Comparison of ENCODE assay signal across 9 mouse cellular contexts in the genomic region with DNA sequence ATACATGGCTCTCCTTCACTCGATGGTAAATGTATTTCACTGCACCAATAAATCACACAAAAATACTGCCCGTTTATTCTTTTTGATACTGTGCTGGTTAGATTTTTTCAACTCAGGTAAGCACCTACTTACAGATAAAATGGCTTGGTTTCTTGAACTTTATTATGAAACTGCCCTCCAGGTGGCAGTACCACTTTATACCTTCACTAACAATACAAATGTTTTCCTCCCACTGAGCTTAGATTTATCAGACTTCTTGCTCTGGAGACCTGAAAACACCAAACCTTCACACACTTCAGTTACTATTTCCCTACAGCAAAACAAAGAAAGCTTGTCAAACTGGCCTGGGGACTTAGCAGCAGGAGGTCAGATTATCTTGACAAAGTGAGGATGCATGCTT. TPM values are rescaled to one million over a fixed set of nuclear protein-coding genes. Genes with fewer than 3 reads are reported as not detected.
DNase-seq lines count a peak whose midpoint lies in the region; ATAC-seq and TF ChIP-seq lines count a peak whose summit lies in the region.
"Had no signal": no experiment of that assay in that cellular context is flagged by ENCODE, and none has a peak within 500 bp of the region (broad histone marks: within the 10 kb centered on the region; RNA-seq: fewer than 3 reads in every experiment).

No protein-coding gene starts in this region.

- H3K27me3 ChIP-seq in kidney, adult 2 months (replicated peaks; ENCODE audit: control insufficient read depth, insufficient read depth, low read length), result no peaks in the 10 kb centered on the region
- H3K27me3 ChIP-seq in kidney, embryonic 14.5 days (ENCODE audit: control insufficient read depth, insufficient read depth, low read length), result no peaks in the 10 kb centered on the region
- H3K27me3 ChIP-seq in forebrain, embryonic 12.5 days, result no peaks in the 10 kb centered on the region

- no peak overlapping the region for H3K27ac ChIP-seq in kidney, adult 2 months (ENCODE audit: insufficient read depth, low read depth, low read length)
- no peak overlapping the region for H3K27ac ChIP-seq in kidney, embryonic 14.5 days (ENCODE audit: low read depth, low read length)
- H3K27ac ChIP-seq in forebrain, embryonic 12.5 days, result no peak overlapping the region

- H3K4me3 ChIP-seq in kidney, adult 2 months (ENCODE audit: insufficient read depth, low read depth, low read length), result no peak overlapping the region
- H3K4me3 ChIP-seq in kidney, embryonic 14.5 days (ENCODE audit: low read length), result no peak overlapping the region
- H3K4me3 ChIP-seq in forebrain, embryonic 12.5 days (replicated peaks), result no peak overlapping the region

- 49% methylated on average over 2 of the region's 2 CpGs for whole genome bisulfite sequencing in kidney, adult 2 months
- 66% methylated on average over 2 of the region's 2 CpGs for whole genome bisulfite sequencing in kidney, embryonic 14.5 days
- WGBS in forebrain, embryonic 12.5 days, result 63% methylated on average over 2 of the region's 2 CpGs

- peaks cover 31% of the 10 kb centered on the region for H3K4me1 ChIP-seq in kidney, adult 2 months (ENCODE audit: control insufficient read depth, insufficient read depth, low read length)
- H3K4me1 ChIP-seq in kidney, embryonic 14.5 days (ENCODE audit: control insufficient read depth, insufficient read depth, low read length), result peaks cover 9% of the 10 kb centered on the region; the same call in 1 of the 2 replicates
- H3K4me1 ChIP-seq in forebrain, embryonic 12.5 days, result peaks cover 22% of the 10 kb centered on the region

- no peaks in the 10 kb centered on the region for H3K36me3 ChIP-seq in kidney, adult 2 months (ENCODE audit: control insufficient read depth, insufficient read depth, low read length)
- H3K36me3 ChIP-seq in kidney, embryonic 14.5 days (ENCODE audit: control insufficient read depth, insufficient read depth, low read length), result no peaks in the 10 kb centered on the region
- no peaks in the 10 kb centered on the region for H3K36me3 ChIP-seq in forebrain, embryonic 12.5 days (replicated peaks)

- peak; percentile 67 for DNase-seq in kidney, adult 2 months
- peak; percentile 64 for DNase-seq in thymus, postnatal 0 days (ENCODE audit: low spot score)
- no peak for DNase-seq in thymus, postnatal 36 days
- peak; percentile 23 for DNase-seq in forelimb bud, embryonic 11.5 days (ENCODE audit: low read depth, low spot score)
- peak; percentile 37 for DNase-seq in thymus, postnatal 4 days
- DNase-seq in ovary, adult 18-20 months (ENCODE audit: low spot score), result no peak
- DNase-seq: gastrocnemius, postnatal 10 days had no signal

- TF ChIP-seq POLR2A in kidney, adult 2 months (IDR thresholded peaks at IDR 0.05; ENCODE audit: low read depth, low read length), result no peak

- H3K4me2 ChIP-seq in kidney, embryonic 14.5 days (replicated peaks; ENCODE audit: low read depth, low read length), result no peak overlapping the region
- H3K4me2 ChIP-seq in forebrain, embryonic 12.5 days, result no peak overlapping the region

- no peak for TF ChIP-seq CTCF in kidney, adult 2 months (conservative IDR thresholded peaks at IDR 0.05; ENCODE audit: insufficient read depth, insufficient read length, low read depth, low read length)

- ATAC-seq in kidney, embryonic 14.5 days (ENCODE audit: low FRiP score, low TSS enrichment), result no peak
- ATAC-seq in forebrain, embryonic 12.5 days (ENCODE audit: low FRiP score), result no peak

- no peak overlapping the region for H3K9ac ChIP-seq in kidney, embryonic 14.5 days (ENCODE audit: low read depth, low read length)
- H3K9ac ChIP-seq in forebrain, embryonic 12.5 days, result no peak overlapping the region

- H3K9me3 ChIP-seq in kidney, embryonic 14.5 days (ENCODE audit: control insufficient read depth, low read length), result no peaks in the 10 kb centered on the region
- H3K9me3 ChIP-seq in forebrain, embryonic 12.5 days, result no peaks in the 10 kb centered on the region

RNA-seq across cellular contexts. Expression of a gene that starts 20.2 kb away (rescaled TPM):
- 15.9 and 16.5 TPM in 2 replicates for polyA plus RNA-seq in kidney, adult 2 months (2012; rRNA removed)
- polyA plus RNA-seq in kidney, embryonic 14.5 days (2014; fragmentation: Nextera tagmentation; extraction: Ambion mirVana), result 18.2 and 33.5 TPM in 2 replicates
- polyA plus RNA-seq in thymus, postnatal 0 days (2015; fragmentation: Nextera tagmentation; extraction: Ambion mirVana), result 17.3 and 21.2 TPM in 2 replicates
- 40.2 and 45.2 TPM in 2 replicates for polyA plus RNA-seq in forebrain, embryonic 12.5 days (2016; fragmentation: Nextera tagmentation; extraction: Ambion mirVana)

Comparison
In these comparisons a context has a peak if more than half of its experiments do, and no peak if none do; other contexts are left out.
1. DNase-seq: peak in kidney, adult 2 months (single experiment), thymus, postnatal 0 days (single experiment), forelimb bud, embryonic 11.5 days (single experiment) and thymus, postnatal 4 days (single experiment); none in thymus, postnatal 36 days (0 of 2) and ovary, adult 18-20 months (single experiment).